Mouse (Mus musculus) gastrocnemius, postnatal 25 days (tissue): ENCODE data around the gene Rnf40. TPM values are rescaled to one million over a fixed set of nuclear protein-coding genes. Genes with fewer than 3 reads are reported as not detected.
A peak's percentile ranks its signal among the peaks of the same experiment; 100 is the strongest.
"Not testable (repeated sequence)": the region's sequence is repeated elsewhere in the genome, so short reads cannot be mapped to it uniquely, and the experiment has no call there.

ENCODE experiments used
- DNase-seq: peaks from one replicate; pipeline ENCODE4 v3.0.0; 2022
- total RNA-seq, 2 experiments: library from RNA; stranded (reverse); gene quantifications; 1 replicate in 1 of 2; 2 replicates in 1 of 2; pipeline ENCODE4 v1.2.3; 2021

Rnf40 gene
- total RNA-seq, 2 experiments from 2014 or later, result 29.4 to 30.0 TPM

DNA sequence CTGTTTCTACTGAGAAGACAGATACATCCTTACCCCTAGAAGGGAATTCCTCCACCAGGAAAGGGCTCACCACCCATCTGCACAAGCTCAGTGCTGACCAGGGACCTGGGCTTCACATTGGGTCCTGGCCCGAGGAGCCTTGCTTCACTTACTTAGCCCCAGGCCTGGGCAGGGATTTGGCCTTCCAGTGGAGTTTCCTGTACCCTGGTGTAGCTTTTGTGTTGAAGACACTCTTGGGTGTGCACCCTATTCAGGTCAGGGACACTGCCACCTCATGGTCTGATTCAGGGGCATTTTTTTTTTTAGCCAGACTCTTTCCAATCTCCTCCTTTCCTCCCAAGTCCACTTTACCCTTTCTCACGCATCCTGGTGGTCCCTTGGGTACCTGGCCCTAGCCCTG is 14.3 kb downstream of the Rnf40 start:
- DNase-seq, result no peak

GRCm38 (mm10) chr7:127604256-127604655 is 15.7 kb downstream of the Rnf40 start:
- DNase-seq, result no peak

GRCm38 (mm10) chr7:127607150-127607549 is 18.6 kb downstream of the Rnf40 start:
- no peak for DNase-seq

DNA sequence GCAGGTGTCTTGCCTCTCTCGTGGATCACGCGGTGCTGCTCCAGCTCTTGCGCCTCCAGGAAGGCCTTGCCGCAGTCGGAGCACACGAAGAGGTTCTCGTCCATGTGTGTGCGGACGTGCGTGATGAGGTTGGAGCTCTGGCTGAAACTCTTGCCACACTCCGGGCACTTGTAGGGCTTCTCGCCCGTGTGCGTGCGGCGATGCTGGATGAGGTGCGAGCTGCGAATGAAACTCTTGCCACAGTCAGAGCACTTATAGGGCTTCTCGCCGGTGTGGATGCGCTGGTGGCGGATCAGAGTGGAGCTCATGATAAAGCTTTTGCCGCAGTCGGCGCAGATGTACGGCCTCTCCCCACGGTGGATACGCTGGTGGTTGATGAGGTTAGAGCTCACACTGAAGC is 22.4 kb downstream of the Rnf40 start:
- no peak for DNase-seq

- DNase-seq, result no peak
Measured at GRCm38 (mm10) chr7:127611561-127611960, 23.0 kb downstream of the Rnf40 start.

DNA sequence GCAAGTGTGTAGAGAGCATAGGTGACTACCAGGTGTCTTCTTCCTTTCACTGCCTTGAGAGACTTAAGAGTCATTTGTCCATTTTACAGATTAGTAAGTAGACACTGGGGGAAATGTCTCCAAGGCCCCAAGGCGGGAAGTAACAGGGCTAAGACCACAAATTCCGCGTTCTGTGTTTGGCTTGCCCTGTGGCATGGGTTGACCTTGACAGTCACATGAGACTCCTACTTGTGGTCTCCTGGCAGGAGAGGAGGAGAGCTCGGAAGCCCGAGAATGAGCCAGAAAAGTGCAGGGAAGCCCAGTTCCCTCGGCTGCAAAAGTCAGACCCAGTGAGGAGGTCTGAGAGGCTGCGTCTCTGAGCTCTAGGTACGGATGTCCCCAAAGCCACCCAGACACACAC is 24.9 kb downstream of the Rnf40 start:
- DNase-seq, result no peak

DNA sequence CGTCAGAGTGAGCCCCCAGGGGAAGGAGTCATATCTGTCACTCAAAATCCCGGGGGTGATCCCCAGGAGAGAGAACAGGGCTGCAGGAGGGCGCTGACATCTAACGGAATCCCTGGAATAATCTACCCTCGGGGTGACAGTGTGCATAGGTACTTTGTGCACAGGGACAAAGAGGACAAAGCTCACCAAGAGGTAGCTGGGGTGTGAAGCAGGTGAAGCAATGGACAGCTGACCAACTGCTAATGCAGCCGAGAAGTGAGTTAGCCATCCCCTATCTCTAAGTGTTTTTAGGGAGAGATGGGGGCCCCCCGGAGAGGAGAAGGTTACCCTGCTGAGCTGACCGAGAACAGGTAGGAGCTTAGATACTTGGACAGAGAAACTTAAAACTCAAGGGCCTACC is 25.5 kb downstream of the Rnf40 start:
- DNase-seq, result no peak

DNA sequence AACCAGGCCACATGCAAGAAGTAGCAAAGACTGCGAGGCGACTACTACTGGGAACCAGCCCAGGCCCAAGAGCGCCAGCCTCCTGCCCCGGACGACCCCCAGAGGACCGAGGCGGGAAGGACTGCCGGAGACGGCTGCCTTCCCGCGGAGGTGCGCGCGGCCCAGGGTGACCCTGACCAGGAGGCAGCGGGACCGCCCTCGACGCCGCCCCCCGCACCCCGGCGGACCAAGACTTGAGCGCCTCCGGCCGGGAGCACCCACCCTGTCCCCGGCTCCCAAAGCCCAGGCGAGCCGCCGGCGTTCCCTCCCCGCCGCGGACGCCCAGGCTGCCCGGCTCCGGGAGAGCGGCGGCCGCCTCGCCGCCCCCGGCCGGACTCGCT is 25.9 kb downstream of the Rnf40 start:
- DNase-seq, result peak; percentile 54

GRCm38 (mm10) chr7:127614891-127615843 is 26.6 kb downstream of the Rnf40 start, which contains the start of gene Zfp629:
Gene Zfp629 (minus strand): TSS chr7:127615797.
- DNase-seq, result peak; percentile 68

DNA sequence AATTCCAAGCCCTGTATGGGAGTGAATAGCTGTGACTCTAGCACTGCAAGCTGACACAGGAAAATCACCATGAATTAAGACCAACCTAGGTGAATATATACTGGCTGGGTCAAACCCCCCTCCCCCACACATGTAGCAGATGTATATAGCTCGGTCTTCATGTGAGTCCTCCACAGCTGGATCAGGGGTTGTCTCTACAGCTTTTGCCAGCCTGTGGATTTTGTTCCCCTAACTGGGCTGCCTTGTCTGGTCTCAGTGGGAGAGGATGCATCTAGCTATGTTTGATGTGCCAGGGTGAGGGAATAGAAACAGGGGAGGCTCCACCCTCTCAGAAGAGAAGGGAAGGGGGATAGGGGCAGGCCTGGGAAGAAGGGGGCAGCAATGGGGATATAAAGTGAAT is 27.8 kb downstream of the Rnf40 start:
- no peak for DNase-seq

GRCm38 (mm10) chr7:127616881-127617280 is 28.3 kb downstream of the Rnf40 start:
- DNase-seq, result no peak

DNA sequence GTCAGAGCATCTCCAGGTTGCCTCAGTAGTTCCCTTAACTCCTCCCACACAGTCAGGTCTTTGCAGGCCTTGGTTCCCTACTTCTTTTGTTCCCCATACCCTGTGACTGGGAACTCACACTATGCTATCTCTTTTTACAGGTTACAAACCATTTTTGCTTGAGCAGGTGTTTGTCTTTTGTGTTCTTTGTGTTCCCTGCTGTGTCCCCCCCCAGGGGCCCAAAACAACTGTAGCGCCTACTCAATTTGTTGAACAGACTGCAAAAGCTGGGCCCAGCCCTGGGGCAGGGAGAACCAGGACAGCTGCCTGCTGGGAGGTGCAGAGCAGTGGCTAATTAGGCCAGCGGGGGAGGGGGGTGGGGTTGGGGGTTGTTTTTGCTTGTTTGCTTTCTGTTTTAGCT is 29.4 kb downstream of the Rnf40 start:
- no peak for DNase-seq

DNA sequence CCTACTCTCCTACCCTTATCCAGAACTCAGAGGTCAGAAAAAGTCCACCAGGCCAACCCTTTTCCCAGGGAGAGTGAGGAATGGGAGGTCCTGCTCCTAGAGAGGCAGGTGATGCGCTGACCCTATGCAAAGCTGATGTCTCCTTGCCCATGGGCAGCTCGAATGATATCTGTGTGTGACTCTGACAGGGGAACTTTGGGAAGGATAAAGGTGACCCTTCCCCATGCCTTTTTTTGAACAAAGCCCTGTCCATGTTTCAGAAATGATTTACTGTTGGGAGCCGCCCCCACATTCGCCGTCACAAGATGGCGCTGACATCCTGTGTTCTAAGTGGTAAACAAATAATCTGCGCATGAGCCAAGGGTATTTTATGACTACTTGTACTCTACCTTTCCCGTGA is 29.8 kb downstream of the Rnf40 start:
- DNase-seq, result not testable (repeated sequence)

DNA sequence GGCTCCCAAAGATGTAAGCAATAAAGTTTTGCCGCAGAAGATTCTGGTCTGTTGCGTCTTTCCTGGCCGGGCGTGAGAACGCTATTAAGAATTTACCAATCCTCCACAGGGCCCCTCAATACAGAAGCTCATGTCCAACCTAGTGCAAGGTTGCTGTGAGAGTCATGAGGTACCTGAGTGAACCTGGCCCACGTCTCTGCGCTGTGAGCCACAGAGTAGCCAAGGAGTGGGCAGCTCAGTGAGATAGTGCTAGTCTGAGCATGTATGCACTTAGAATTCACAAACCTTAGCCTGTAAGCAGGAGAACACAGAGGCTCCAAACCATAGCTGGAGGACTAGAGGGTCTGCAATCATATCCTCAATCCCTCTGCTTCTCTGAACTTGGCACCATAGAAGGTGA is 37.5 kb downstream of the Rnf40 start:
- DNase-seq, result no peak

DNA sequence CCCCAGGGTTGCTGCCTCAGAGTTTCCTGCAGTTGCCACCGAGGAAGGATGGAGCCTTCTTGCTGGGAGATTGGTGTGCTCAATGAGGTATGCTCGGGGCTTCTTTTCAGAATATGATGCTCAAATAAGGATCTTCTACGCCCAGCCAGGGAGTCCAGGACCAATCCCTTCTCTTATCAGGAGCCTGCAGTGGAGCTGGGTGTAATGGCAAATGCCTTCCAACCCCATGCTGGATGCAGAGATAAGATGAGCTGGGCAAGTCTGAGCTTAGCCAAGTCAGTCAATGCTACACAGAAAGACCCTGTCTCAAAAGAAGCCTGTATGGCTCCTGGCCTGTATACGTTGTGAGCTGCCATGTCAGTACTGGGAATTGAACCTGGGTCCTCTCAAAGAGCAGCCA is 37.9 kb downstream of the Rnf40 start:
- no peak for DNase-seq

DNA sequence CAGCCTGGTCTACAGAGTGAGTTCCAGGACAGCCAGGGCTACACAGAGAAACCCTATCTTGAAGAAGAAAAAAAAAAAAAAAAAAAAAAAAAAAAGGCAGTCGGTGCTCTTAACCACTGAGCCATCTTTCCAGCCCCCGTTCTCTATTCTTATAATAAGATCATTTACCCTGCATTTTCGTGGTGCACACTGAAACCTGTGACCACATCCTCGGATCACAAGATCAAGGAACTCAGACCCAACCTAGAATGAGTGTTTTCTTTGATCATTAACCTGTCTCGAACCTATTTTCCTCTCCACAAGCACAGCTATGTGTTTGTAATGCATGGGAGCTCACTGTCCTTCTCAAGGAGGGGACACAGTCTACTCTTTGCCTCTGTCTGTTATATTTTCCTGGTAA is 40.1 kb downstream of the Rnf40 start:
- no peak for DNase-seq

DNA sequence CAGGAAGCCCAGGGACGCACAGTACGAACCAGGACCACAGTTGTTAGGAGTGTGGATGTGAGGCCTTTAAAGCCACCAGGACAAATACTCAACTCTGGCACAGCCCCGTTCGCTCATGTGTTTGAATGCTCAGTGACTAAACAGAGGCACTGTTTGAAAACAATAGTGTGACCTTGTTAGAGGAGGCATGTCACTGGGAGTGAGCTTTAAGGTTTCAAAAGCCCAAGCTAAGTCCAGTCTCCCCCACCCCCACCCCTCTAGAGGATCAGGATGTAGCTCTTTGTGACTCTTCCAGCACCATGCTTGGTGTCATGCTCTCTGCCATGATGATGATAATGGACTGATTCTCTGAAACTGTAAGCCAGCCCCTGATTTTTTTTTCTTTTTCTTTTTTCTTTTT is 42.8 kb downstream of the Rnf40 start:
- DNase-seq, result no peak

DNA sequence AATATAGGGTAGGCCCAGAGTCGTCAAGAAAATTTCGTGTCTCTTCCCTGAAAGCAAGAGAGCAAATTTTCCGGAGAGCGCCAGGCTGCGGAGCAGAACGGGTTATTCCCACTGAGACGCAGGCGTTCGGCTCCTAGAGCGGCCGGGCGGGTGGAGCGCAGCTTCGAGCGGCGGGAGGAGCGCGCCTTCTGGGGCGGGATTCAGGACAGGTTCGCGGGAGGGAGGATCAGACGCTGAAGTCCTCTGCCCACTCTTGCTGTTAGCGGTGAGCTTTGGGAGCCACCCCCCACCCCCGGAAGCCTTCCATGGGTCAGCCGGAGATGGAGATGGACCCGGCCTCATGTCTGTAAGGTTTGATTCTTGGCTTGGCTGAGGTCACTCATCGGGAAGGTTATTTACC is 48.4 kb downstream of the Rnf40 start:
- peak; percentile 79 for DNase-seq

- peak; percentile 18 for DNase-seq
Measured at GRCm38 (mm10) chr7:127641260-127641659, 52.7 kb downstream of the Rnf40 start.

- no peak for DNase-seq
Measured at GRCm38 (mm10) chr7:127642254-127642653, 53.7 kb downstream of the Rnf40 start.

DNA sequence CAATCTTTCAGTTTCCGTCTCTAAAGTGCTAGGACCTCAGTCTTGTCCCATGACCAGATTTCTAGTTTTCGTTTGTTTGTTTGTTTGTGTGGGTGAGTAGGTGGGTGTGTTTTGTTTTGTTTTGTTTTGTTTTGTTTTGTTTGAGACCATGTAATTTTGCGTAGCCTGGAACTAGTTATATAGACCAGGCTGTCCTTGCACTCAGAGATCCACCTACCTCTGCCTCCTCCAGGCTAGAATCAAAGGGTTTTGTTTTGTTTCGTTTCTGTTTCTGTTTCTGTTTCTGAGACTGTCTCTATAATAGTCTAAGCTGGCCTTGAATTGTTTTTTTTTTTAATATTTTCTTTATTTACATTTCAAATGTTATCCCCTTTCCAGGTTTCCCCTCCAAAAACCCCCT is 57.8 kb downstream of the Rnf40 start:
- DNase-seq, result no peak

DNA sequence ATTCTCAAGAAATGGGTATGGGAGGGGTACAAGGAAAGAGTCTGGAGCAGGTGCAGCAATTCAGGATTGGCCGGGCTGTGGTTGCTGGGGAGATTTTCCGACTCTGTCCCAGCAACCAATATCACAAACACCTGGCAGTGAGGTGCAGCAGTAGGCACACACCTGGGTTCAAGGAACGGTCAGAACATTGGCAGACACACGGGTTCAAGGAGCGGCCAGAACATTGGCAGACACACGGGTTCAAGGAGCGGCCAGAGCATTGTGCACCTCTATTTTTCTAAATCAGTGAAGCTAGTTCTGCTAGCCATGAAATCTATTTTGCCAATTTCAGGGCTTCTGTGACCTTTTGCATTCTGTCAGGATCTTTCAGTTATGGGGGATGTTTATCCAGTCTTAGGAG is 59.0 kb downstream of the Rnf40 start:
- DNase-seq, result not testable (repeated sequence)

- DNase-seq, result no peak
Measured at GRCm38 (mm10) chr7:127648516-127649201, 60.1 kb downstream of the Rnf40 start.

GRCm38 (mm10) chr7:127649206-127649605 is 60.6 kb downstream of the Rnf40 start:
- DNase-seq, result no peak
